Mouse (Mus musculus) bone marrow, adult 2 months (tissue): ENCODE measurements around the gene Copg2. TPM values are rescaled to one million over a fixed set of nuclear protein-coding genes. Genes with fewer than 3 reads are reported as not detected.

Experiments
- H3K27ac ChIP-seq: fragments of 200-500 bp; 2 replicates; pipeline ENCODE4 v1.5.1; 2012; ENCODE audit warnings: low read depth, mild to moderate bottlenecking, control low read depth, inconsistent platforms, low read length; ENCODE audit not compliant: control insufficient read depth, poor library complexity, insufficient read depth
- H3K4me1 ChIP-seq: fragments of 200-500 bp; 2 replicates; pipeline ENCODE4 v1.6.1; 2011; ENCODE audit warnings: low read length; ENCODE audit not compliant: control insufficient read depth, insufficient read depth
- H3K4me3 ChIP-seq: fragments of 200-500 bp; replicated peaks from 2 replicates; pipeline ENCODE3; 2011; ENCODE audit warnings: mild to moderate bottlenecking, low read depth, low read length, control low read depth; ENCODE audit not compliant: control insufficient read depth
- CTCF ChIP-seq: fragments of 200-500 bp; IDR thresholded peaks from 2 replicates; pipeline ENCODE4 v1.5.1; 2011; ENCODE audit warnings: low read length, control low read depth; ENCODE audit not compliant: control insufficient read depth, insufficient read depth
- POLR2A ChIP-seq: fragments of 200-500 bp; IDR thresholded peaks from 2 replicates; pipeline ENCODE4 v1.6.1; 2011; ENCODE audit warnings: low read depth, mild to moderate bottlenecking, control low read depth, low read length, borderline replicate concordance; ENCODE audit not compliant: control insufficient read depth
- WGBS: fragments of 180-500 bp; shearing (Covaris S2); methylation state at CpG from one replicate; pipeline ENCODE4 v1.1.7; 2018; 5-methylcytosine and 5-hydroxymethylcytosine counted together
- polyA plus RNA-seq: library from polyadenylated mRNA; stranded (reverse); fragments of >200 nt; gene quantifications from 2 replicates; pipeline ENCODE4 v1.2.4, GENCODE M21; 2011; ENCODE audit warnings: low replicate concordance; ENCODE audit not compliant: missing spikeins, insufficient read depth, insufficient read length

The Copg2 gene
- polyA plus RNA-seq: 7.1 and 12.4 TPM in 2 replicates

DNA sequence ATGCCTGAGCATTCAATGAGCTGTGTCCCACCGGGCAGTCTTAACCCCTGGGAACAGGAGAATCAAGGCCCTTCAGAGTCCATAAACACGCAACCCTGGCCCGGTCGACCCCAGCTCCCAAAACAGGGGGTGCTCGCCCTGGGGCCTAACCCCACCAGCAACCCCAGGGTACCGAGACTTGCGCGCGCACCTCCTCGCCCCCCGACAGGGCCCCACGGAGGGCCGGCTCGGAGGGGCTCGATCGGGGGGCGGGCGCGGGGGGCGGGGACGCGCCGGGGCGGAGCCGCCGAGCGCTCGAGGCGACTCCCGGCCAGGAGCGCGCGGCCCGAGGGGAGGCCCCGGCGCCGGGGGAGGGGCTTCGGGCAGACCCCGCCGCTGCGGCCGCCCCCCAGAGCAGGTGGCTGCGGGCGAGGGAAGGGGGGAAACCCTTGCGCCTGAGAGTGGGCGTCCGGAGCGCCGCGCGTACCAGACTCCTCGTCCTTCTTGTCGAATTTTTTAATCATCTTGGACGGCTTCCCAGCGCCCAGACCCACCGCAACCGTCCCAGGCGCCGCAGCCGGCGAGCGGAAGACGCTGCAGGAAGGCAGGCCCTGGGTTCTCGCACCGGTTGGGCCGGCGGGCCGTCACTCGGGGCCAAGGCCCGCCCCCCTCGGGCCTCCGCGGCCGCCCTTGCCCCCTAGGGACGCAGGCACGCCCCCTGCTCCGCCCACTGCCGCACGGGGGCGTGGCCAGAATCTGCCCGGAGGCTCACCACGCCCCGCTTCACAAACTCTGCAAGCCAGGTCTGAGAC, at the start of gene Copg2:
Gene Copg2 (minus strand): TSS at position 600 of the 791 bp plus-strand sequence.
- Histone ChIP-seq H3K27ac (peak within 1 kb of the TSS; percentile 88), H3K4me3 (peak within 1 kb of the TSS; percentile 88), H3K4me1 (peaks cover 3% of the 10 kb centered on the region; the same call in 1 of the 2 replicates)
- TF ChIP-seq POLR2A: peak; percentile 73; the same call in 1 of the 2 replicates
- TF ChIP-seq CTCF: no peak
- under 1% methylated on average over 83 of the region's 83 CpGs for WGBS

DNA sequence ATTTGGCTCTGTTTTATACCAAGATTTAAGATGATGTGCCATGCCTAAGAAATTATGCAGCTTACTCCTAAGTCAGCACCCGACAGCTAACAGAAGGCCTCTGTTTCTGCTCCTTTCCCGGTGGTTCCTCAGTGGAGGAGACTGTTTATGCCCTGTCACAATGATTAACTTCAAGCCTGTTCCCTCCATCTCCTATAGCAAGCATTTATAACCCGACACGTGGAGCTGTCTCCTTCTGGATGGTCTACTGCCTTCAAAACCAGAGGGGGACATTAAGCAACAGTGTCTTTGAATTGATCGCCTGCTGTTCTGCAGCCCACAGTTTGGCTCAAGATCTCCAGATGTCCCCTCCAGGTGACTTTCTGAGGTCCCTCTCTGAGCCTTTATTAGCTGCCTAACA, 42.7 kb upstream of the Copg2 start:
- H3K27ac ChIP-seq: no peak overlapping the region
- no peaks in the 10 kb centered on the region for H3K4me1 ChIP-seq
- no peak overlapping the region for H3K4me3 ChIP-seq
- WGBS: 67% methylated on average over 5 of the region's 5 CpGs
- no peak for TF ChIP-seq POLR2A
- no peak for TF ChIP-seq CTCF

DNA sequence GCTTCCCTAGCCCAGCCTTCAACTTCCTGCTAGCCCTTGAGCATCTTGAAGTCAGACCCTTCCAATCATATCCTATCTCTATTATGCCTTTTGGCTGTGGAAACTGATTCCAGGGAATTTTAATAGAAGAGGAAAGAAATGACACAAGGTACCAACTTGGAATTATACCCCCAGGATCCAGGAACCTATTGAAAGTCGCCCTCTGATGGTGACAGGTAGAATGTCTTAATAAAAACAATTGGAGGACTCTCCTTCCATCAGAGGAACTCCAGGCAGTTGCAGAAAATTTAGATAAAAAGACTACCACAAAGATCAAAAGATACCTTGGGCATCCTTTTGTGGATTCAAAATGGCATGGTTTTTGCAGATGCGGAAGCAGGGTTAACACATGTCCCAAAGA, 26.2 kb upstream of the Copg2 start:
- H3K27ac ChIP-seq: no peak overlapping the region
- TF ChIP-seq POLR2A (no peak), CTCF (no peak)
- 42% methylated on average over 2 of the region's 2 CpGs for WGBS
- H3K4me1 ChIP-seq: no peaks in the 10 kb centered on the region; the same call in 1 of the 2 replicates
- no peak overlapping the region for H3K4me3 ChIP-seq

DNA sequence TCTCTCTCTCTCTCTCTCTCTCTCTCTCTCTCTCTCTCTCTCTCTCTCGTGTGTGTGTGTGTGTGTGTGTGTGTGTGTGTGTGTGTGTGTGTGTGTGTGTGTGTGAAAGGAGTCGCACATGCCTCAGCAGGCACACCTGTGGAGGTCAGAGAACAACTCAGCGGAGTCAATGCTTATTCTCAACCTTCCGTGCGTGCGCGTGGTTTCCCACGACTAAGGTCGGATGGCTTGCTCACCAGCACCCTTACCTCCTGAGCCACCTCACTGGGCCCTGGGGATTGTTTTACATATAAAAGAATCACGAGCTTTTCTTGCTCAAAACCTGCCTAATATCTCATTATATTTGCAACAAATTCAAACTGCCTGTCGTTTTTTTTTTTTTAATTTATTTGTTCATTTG, 25.2 kb upstream of the Copg2 start:
- no peak for TF ChIP-seq CTCF
- no peak for TF ChIP-seq POLR2A
- no peak overlapping the region for H3K27ac ChIP-seq
- WGBS: 57% methylated on average over 11 of the region's 11 CpGs
- no peaks in the 10 kb centered on the region; the same call in 1 of the 2 replicates for H3K4me1 ChIP-seq
- H3K4me3 ChIP-seq: no peak overlapping the region

DNA sequence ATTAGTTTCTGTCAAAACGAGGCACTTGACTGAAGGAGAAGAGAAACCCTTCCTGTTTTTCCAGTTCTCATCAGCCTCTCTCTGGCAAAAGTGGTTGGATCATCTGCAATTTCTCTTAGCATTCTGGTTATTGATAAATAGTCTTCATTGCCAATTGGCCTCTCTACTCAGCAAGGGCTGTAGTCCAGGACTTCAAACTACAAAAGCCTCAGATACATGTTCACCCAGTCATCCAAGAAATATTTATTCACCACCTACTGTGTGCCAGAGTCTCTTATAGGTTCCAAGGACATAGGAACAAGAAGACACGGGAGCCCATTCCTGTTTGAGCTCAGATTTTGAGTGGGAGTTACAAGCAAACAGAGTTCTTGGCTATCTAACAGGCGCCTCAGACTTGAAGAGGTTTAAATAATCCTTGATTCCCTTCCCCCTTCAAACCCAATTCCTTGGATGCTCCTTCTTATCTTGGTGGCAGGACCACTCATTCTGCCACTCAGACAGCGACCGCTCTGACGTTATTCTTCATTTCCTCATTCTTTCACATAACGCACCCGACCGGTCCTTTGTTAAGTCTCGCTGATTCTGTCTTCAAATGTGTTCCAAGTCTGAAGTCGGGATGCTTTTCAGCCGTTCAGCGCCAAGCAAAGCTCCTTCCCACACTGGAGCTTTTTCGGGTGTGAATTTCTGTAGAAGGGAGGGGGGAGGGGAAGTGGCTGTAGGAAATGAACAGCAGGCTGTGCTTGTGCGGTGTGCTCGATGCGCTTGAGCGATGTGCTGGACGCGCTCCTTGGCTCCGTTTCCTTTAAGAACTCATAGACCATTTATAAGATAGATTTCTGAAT, 24.5 kb upstream of the Copg2 start:
- WGBS: 36% methylated on average over 21 of the region's 21 CpGs
- no peak for TF ChIP-seq CTCF
- TF ChIP-seq POLR2A: no peak
- H3K27ac ChIP-seq: no peak overlapping the region
- no peak overlapping the region for H3K4me3 ChIP-seq
- H3K4me1 ChIP-seq: no peaks in the 10 kb centered on the region; the same call in 1 of the 2 replicates

DNA sequence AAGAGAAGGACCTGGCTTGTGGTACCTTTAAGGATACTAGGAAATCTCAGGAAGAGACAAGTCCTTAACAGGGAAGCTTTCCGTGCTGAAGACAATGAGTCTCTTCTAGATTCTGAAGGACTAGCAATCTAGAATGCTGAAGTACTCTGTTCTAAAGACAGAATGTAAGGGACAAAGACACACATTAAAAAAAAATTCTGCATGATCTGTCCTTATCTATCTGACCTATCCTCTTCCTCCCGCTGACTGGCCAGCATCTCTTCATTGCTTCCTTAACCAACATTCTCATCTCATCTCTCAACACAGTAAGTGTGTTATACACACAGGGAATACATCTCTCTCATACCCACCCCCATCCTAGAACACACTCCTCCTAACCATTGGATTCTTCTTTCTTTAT, 18.9 kb upstream of the Copg2 start, which contains the start of gene Tsga13:
Gene Tsga13 (minus strand): TSS at position 101 of the 400 bp plus-strand sequence.
- no peaks in the 10 kb centered on the region for H3K4me1 ChIP-seq
- TF ChIP-seq POLR2A (no peak), CTCF (no peak)
- WGBS: 88% methylated on average over 2 of the region's 2 CpGs
- no peak within 1 kb of the TSS for H3K4me3 ChIP-seq
- no peak within 1 kb of the TSS for H3K27ac ChIP-seq

DNA sequence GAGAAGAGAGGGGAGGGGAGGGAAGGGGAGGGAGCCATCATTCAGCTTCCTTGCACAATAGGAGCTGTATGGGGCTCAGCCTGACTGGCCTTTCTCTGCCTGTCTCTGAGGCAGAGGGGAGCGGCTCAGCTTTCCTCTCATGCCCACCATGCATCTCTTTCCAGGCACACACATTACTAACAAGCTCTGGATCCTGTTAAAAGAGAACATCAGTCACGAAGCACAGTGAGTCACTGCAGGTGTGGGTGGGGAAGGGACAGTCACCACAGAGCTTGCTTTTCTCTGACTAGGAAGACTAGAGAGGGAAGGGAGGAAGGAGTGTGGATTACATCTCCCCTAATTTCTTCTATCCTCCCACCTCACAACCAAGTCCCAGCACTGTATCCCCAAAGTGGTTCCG, 11.4 kb upstream of the Copg2 start:
- WGBS: 61% methylated on average over 3 of the region's 3 CpGs

DNA sequence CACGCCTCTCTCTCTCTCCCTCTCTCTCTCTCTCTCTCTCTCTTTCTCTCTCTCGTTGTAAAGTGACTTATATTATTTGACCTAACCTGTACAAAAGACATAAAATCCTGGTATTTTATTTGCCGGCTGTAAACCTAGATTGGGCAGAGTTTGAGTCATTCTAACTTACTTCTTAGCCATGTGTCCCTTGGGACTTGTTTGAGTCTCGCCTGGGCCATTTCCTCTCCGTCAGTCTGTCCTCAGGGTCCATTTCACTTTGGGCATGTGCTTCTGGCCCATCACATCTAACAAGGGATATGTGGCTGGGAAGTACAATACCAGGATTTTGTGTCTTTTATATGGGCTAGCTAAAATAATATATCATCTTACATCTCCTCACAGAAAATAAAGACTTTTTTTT, 8.3 kb upstream of the Copg2 start:
- TF ChIP-seq POLR2A: no peak
- no peak for TF ChIP-seq CTCF
- no peak overlapping the region for H3K4me3 ChIP-seq
- 60% methylated on average over 5 of the region's 5 CpGs for WGBS
- no peaks in the 10 kb centered on the region for H3K4me1 ChIP-seq
- no peak overlapping the region for H3K27ac ChIP-seq

More for the DNA sequence above, 11.4 kb upstream of the Copg2 start:
- H3K4me1 ChIP-seq: no peaks in the 10 kb centered on the region
- TF ChIP-seq POLR2A (no peak), CTCF (no peak)
- H3K27ac ChIP-seq: no peak overlapping the region
- H3K4me3 ChIP-seq: no peak overlapping the region
